21 mouse cellular contexts compared by ENCODE assay signal in the genomic region with DNA sequence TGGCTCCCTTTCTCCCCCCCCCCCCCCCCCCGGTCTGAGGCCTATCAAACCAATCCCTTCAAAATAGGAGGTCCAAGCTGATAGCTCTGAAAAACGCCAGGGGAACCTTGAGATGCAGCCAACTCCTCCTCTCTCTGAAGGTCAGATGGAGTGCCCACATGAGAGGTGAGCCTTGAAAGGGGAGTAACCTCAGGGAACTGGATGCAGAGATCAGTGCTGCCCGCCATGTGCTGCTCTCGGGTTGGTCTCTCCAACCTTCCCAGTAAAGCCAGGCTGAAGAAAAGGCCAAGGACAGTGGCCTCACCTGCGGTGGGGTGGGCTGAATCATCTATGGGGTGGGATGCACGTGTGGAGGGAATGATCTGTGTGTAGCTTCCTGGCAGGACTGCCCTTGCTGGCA. TPM values are rescaled to one million over a fixed set of nuclear protein-coding genes. Genes with fewer than 3 reads are reported as not detected.
DNase-seq lines count a peak whose midpoint lies in the region; ATAC-seq lines count a peak whose summit lies in the region.
"Had no signal": no experiment of that assay in that cellular context is flagged by ENCODE, and none has a peak within 500 bp of the region (broad histone marks: within the 10 kb centered on the region; RNA-seq: fewer than 3 reads in every experiment).

No protein-coding gene starts in this region.

- DNase-seq in adrenal gland, adult 2 months = peak; percentile 81
- no peak for DNase-seq in adrenal gland, postnatal 4 days (ENCODE audit: low spot score in 2 of 2)
- DNase-seq in kidney, adult 11 months = no peak
- peak; percentile 32 for DNase-seq in ovary, postnatal 36 days (ENCODE audit: low spot score)
- DNase-seq in ovary, postnatal 14 days (ENCODE audit: low spot score) = no peak
- no peak for DNase-seq in limb, embryonic 10.5 days (ENCODE audit: low spot score)
- no peak for DNase-seq in right cerebral cortex, postnatal 10 days (ENCODE audit: low spot score in 2 of 2)
- DNase-seq: cerebellum, postnatal 10 days; gastrocnemius, postnatal 10 days; heart, adult 18-20 months; heart, postnatal 14 days had no signal

- no peaks in the 10 kb centered on the region for H3K9me3 ChIP-seq in kidney, embryonic 15.5 days (replicated peaks)
- no peaks in the 10 kb centered on the region for H3K9me3 ChIP-seq in limb, embryonic 10.5 days (replicated peaks)
- H3K9me3 ChIP-seq: embryonic facial prominence, embryonic 12.5 days; forebrain, embryonic 15.5 days; heart, embryonic 15.5 days; hindbrain, embryonic 10.5 days; intestine, embryonic 15.5 days had no signal

- H3K27ac ChIP-seq in kidney, embryonic 15.5 days = peak overlapping the region; percentile 88
- peak overlapping the region; percentile 30; the same call in 1 of the 2 replicates for H3K27ac ChIP-seq in limb, embryonic 10.5 days
- H3K27ac ChIP-seq: embryonic facial prominence, embryonic 12.5 days; forebrain, embryonic 15.5 days; heart, embryonic 15.5 days; hindbrain, embryonic 10.5 days; hindbrain, embryonic 14.5 days had no signal

- ATAC-seq in kidney, embryonic 15.5 days (replicated peaks; ENCODE audit: low FRiP score) = no peak
- ATAC-seq: forebrain, embryonic 15.5 days; intestine, embryonic 15.5 days had no signal

- H3K4me1 ChIP-seq in kidney, embryonic 15.5 days = peaks cover 67% of the 10 kb centered on the region
- H3K4me1 ChIP-seq in limb, embryonic 10.5 days = peaks cover 42% of the 10 kb centered on the region

- no peaks in the 10 kb centered on the region for H3K27me3 ChIP-seq in kidney, embryonic 15.5 days
- no peaks in the 10 kb centered on the region for H3K27me3 ChIP-seq in limb, embryonic 10.5 days (ENCODE audit: low read depth, poor library complexity, severe bottlenecking)
- H3K27me3 ChIP-seq: embryonic facial prominence, embryonic 12.5 days; forebrain, embryonic 15.5 days; intestine, embryonic 15.5 days had no signal

- H3K36me3 ChIP-seq in kidney, embryonic 15.5 days = no peaks in the 10 kb centered on the region
- H3K36me3 ChIP-seq in limb, embryonic 10.5 days = no peaks in the 10 kb centered on the region
- H3K36me3 ChIP-seq: embryonic facial prominence, embryonic 12.5 days; forebrain, embryonic 15.5 days; heart, embryonic 15.5 days; hindbrain, embryonic 10.5 days; intestine, embryonic 15.5 days had no signal

- 64% methylated on average over 5 of the region's 6 CpGs for WGBS in kidney, embryonic 15.5 days
- 69% methylated on average over 6 of the region's 6 CpGs for WGBS in limb, embryonic 10.5 days

- H3K4me2 ChIP-seq in kidney, embryonic 15.5 days = no peak overlapping the region
- H3K4me2 ChIP-seq: embryonic facial prominence, embryonic 12.5 days; forebrain, embryonic 15.5 days; heart, embryonic 11.5 days; heart, embryonic 15.5 days; hindbrain, embryonic 14.5 days; intestine, embryonic 15.5 days had no signal

- H3K9ac ChIP-seq in kidney, embryonic 15.5 days = no peak overlapping the region
- H3K9ac ChIP-seq: embryonic facial prominence, embryonic 12.5 days; forebrain, embryonic 15.5 days; heart, embryonic 15.5 days; hindbrain, embryonic 14.5 days; intestine, embryonic 15.5 days had no signal

- no peak overlapping the region for H3K4me3 ChIP-seq in kidney, embryonic 15.5 days (replicated peaks)
- no peak overlapping the region for H3K4me3 ChIP-seq in limb, embryonic 10.5 days
- H3K4me3 ChIP-seq: embryonic facial prominence, embryonic 12.5 days; forebrain, embryonic 15.5 days; heart, embryonic 15.5 days; hindbrain, embryonic 10.5 days; intestine, embryonic 15.5 days had no signal

RNA-seq across cellular contexts. Expression of gene Mybph, which starts 19.1 kb away (rescaled TPM):
- under 1 TPM in 1 of 2 experiments, not detected in 1; 0.38 TPM for total RNA-seq in adrenal gland, adult 2 months (2021)
- 0.25 and 0.59 TPM in 2 replicates for polyA plus RNA-seq in adrenal gland, adult 2 months (2012; rRNA removed)
- total RNA-seq in adrenal gland, postnatal 4 days (2021) = under 1 TPM; 0.34 to 0.84 TPM
- polyA plus RNA-seq in kidney, embryonic 15.5 days (2015; fragmentation: Nextera tagmentation; extraction: Ambion mirVana) = 6.1 and 9.3 TPM in 2 replicates
- polyA plus RNA-seq in limb, embryonic 10.5 days (2016; fragmentation: Nextera tagmentation; extraction: Ambion mirVana) = 0.56 and 0.98 TPM in 2 replicates
- total RNA-seq: heart, adult 18-20 months; heart, postnatal 14 days; MEL had no signal
- polyA plus RNA-seq: forebrain, embryonic 11.5 days; forebrain, embryonic 15.5 days had no signal

RNA-seq across cellular contexts. Expression of gene Adora1, which starts 22.9 kb away (rescaled TPM):
- 100 to 1,000 TPM; 110 to 198 TPM for total RNA-seq in adrenal gland, adult 2 months (2021)
- 180 and 209 TPM in 2 replicates for polyA plus RNA-seq in adrenal gland, adult 2 months (2012; rRNA removed)
- total RNA-seq in adrenal gland, postnatal 4 days (2021) = 100 to 1,000 TPM in 1 of 2 experiments, 10 to 100 TPM in 1; 88.6 to 106 TPM
- polyA plus RNA-seq in kidney, embryonic 15.5 days (2015; fragmentation: Nextera tagmentation; extraction: Ambion mirVana) = 7.7 and 8.2 TPM in 2 replicates
- polyA plus RNA-seq in limb, embryonic 10.5 days (2016; fragmentation: Nextera tagmentation; extraction: Ambion mirVana) = 0.06 and 0.69 TPM in 2 replicates
- total RNA-seq: MEL had no signal

RNA-seq across cellular contexts. Expression of gene Chil1, which starts 30.4 kb away (rescaled TPM):
- 1 to 10 TPM; 1.1 to 1.6 TPM for total RNA-seq in adrenal gland, adult 2 months (2021)
- polyA plus RNA-seq in adrenal gland, adult 2 months (2012; rRNA removed) = 0.20 and 0.57 TPM in 2 replicates
- 1 to 10 TPM in 1 of 2 experiments, under 1 TPM in 1; 0.81 to 3.4 TPM for total RNA-seq in adrenal gland, postnatal 4 days (2021)
- 1.7 and 2.2 TPM in 2 replicates for polyA plus RNA-seq in kidney, embryonic 15.5 days (2015; fragmentation: Nextera tagmentation; extraction: Ambion mirVana)
- polyA plus RNA-seq in limb, embryonic 10.5 days (2016; fragmentation: Nextera tagmentation; extraction: Ambion mirVana) = 0.80 TPM in 1 of 2 replicates, not detected in the other
- total RNA-seq: MEL had no signal

Comparison
In these comparisons a context has a peak if more than half of its experiments do, and no peak if none do; other contexts are left out.
1. DNase-seq: peak in adrenal gland, adult 2 months (single experiment) and ovary, postnatal 36 days (single experiment); none in adrenal gland, postnatal 4 days (0 of 2), kidney, adult 11 months (single experiment), ovary, postnatal 14 days (single experiment), limb, embryonic 10.5 days (single experiment) and right cerebral cortex, postnatal 10 days (0 of 2).
2. RNA of gene Adora1, which starts 22.9 kb away (polyA plus RNA-seq): 180 to 209 TPM in adrenal gland, adult 2 months; 7.7 to 8.2 TPM in kidney, embryonic 15.5 days and 0.06 to 0.69 TPM in limb, embryonic 10.5 days; every median in the first group is over 10 times any median in the second.